Mouse (Mus musculus): ENCODE measurements around the gene Drg2.
"Not testable (repeated sequence)": the region's sequence is repeated elsewhere in the genome, so short reads cannot be mapped to it uniquely, and the experiment has no call there.

Drg2 gene

DNA sequence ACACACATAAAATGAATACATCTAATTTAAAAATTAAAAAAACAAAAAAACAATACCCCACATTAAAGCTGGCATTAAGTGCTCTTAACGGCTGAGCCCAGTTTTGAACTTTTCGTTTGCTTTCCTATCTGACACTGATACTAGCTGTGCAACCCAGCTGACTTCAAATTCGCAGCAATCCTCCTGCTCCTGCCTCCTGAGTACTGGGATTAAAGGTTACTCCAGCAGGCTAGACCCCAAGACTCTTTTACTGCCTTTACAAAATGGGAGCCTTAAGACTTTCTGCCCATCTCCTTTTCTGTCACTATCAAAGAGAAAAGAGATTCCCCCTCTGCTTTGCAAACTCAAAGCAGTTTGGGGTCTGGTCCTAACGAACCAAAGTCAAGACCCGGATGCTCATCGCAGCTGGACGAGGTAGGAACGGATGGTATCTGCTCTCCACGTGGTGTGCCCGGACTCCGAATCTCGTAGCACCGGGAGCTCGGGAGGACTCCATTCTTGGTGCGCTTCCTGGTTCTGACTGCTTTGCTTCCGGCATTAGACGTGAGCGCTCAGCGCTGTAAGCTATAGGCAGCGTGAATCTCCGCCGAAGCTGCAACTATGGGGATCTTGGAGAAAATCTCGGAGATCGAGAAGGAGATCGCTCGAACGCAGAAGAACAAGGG is at the start of gene Drg2:
Gene Drg2 (plus strand): TSS at position 512 of the 665 bp plus-strand sequence.
- DNase-seq (ENCODE audit: low read depth): peak; percentile 96

DNA sequence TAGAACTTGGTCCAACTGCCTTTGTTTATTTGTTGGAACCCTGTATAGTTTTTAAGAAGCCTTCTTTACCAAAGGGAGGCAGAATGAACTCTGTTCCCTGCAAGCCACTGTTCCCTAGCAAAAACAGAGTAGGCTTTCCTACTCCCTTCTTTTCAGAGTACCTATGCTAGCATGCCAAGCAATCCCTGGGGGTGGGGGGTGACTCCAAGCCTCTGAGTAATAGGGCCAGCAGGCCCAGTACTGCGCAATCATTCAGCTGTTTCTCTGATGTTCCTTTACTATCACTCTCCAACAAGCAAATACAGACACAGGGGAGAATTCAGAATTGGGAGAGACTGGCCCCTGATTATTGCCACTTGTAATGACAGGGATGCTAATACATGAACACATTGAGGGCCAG is 47.8 kb upstream of the Drg2 start:
- DNase-seq (ENCODE audit: low read depth): peak; percentile 54

DNA sequence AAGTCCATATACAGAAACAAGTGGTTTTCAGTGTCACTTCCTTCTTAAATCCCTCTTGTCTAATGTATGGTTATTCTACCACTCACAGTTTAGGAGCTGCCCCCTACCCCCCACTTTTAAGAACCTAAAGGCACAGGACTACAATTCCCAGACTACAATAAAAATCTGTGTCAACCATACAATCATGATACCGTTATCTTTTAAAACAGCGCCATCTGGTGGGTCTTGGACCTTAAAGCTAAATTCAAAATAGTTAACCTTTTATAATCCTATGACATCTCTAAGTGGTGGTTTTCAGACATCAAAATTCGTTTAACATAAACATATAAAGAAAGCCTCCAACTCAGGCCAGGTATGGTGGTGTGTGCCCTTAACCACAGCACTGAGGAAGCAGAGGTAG is 42.2 kb upstream of the Drg2 start:
- peak; percentile 90 for DNase-seq (ENCODE audit: low read depth)

DNA sequence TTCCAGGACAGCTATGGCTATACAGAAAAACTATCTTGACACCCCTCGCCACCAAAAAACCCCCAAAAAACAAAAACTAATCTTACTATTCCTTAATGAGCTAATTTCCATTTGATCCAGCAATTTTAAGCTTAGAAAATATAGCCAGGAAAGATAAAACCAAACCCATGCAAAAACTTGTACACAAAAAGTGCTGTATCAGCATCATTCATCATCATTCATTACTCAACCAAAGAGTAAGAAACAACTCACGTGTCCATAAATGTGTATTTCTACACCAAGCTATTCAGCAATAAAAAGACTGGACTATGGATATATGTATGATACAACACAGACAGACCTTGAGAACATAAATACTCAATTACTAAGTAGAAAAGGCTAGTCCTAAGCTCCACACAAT is 41.5 kb upstream of the Drg2 start:
- DNase-seq (ENCODE audit: low read depth): no peak

DNA sequence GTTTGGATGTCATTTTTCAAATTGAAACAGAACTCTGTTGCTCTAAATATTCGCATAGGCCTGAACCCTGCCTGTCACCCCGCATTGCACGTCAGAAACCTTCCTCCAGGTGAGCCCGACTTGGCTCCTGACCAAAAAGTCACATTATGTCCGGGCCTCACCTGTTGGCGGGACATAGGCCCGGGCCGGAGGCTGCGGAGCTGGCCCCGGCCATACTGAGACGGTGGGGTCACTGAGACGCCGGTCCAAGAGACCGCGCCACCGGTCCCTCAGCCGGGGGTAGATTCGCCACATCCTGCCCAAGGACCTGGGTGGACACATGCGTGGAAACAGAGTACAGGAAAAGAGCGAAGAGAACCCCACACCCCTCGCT is 37.8 kb upstream of the Drg2 start:
- no peak for DNase-seq (ENCODE audit: low read depth)

DNA sequence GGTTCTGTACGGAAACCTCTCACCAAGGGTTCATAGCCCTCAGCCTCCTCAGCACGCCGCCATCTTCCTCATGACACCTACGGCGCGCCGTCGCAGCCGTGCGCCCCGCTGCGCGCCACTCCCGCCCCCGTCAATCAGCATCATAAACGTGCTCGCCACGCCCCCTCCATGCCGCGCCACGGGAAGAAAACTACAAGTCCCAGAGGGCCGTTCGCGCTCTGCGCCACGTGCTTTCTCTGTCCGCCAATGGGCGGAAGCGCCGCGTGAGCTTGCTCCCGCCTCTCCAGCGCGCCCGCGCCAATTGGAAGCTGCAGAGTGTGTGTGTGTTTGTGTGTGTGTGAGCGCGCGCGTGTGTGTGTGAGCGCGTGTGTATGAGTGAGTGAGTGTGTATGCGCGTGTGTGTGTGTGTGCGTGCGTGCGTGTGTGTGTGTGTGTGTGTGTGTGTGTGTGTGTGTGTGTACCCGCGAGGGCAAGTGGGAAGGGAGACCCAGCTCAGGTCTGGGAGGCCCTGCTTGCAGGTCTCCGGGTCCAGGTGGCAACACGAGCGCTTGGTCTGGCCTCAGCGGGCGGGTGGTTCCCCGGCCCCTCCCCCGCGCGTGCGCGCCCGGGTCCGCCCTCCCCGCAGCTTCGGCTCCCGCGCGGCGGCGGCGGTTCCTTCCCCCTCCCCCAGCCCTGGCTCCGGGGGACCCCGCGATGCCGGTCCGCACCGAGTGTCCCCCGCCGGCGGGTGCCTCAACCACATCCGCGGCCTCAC is 37.3 kb upstream of the Drg2 start, which contains the start of gene Gid4:
Gene Gid4 (plus strand): TSS at position 183 of the 754 bp plus-strand sequence.
- peak; percentile 100 for DNase-seq (ENCODE audit: low read depth)

DNA sequence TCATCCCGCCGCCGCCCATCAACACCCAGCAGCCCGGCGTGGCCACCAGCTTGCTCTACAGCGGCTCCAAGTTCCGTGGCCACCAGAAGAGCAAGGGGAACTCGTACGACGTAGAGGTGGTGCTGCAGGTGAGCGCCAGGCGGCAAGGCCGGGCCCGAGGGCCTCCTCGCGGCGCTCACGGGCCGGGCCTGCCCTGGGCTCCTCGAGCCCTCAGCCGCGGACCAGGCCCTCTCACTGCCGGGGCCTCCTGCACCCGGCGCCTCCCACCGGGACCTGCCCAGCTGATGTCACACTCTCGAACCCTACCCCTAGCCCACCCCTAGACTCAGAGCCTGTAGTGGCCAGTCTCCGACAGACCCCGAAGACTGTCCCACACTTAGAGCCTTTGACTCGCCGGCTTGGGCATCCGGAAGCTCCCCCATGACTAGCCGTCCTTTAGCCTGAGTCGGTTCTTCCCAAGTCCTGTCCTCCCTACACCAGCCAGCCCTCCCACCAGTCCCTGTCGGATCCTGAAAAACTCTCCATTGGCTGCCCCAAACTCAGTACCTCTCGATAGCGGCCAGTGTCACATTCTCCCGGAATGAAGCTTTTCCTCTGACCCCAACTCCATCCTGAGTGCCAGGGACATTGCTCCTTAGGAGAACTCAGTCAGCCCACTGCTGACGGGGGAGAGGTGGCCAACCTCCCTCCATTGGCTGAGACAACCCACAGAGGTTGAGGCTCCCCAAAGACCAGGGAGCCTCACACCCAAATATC is 36.5 kb upstream of the Drg2 start, which contains the start of gene Atpaf2:
Gene Atpaf2 (minus strand): TSS at position 741 of the 756 bp plus-strand sequence.
- peak; percentile 54 for DNase-seq (ENCODE audit: low read depth)

DNA sequence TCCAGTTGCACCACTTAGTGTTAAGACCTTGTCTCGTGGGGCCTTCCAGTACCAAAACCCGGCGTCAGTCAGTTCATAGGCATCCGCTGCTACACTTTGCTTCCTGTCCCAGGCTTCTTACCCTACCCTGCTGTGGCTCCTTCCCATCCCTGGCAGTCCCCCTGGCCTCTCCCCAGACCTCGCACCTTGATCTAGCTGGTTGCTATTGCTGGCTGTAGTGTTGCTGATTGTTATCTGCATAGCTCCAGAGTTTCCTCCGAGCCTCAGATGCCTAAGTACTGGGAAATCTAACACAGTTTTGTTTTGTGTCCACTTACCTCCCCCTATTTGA is 36.0 kb upstream of the Drg2 start:
- DNase-seq (ENCODE audit: low read depth): no peak

DNA sequence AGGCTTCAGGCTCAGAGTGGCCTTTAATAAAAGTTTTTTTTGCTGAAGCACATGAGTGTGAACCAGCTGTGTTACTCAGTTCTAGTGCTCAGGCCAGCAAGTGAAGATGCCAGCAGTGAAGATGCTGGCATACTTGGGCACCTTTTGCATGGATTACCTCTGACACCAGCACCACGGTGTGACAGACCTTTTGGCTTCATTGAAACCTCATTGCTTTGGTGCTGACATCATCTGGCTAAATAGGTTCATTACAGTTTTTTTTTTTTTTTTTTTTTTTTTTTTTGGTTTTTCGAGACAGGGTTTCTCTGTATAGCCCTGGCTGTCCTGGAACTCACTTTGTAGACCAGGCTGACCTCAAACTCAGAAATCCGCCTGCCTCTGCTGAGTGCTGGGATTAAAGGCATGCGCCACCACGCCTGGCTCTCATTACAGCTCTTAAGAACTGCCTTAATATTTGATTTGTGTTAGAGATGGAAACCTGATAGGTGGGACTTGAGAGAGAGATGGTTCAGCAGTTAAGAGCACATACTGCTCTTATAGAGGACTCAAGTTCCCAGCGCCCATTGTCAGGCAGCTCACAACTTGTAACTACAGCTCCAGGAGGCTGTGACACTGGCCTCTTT is 32.2 kb upstream of the Drg2 start:
- DNase-seq (ENCODE audit: low read depth): peak; percentile 25

DNA sequence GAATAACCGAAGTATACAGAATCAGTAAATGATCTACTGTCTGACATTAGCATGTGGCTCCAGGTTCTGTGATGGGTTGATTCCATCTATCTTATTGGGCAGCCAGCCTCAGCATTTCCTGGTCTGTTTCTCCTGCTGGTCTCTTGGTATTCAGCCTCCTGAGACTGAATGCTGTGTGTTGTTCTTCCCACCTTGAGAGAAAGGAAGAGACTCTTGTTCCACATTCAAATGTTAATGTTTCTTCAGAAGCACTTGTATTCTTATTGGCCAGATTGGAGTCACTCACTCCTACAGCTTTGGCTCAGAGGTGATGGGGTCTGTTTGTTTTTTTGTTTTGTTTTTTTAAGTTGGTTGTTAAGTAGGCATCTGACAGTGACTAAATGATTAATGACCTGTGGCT is 31.4 kb upstream of the Drg2 start:
- no peak for DNase-seq (ENCODE audit: low read depth)

DNA sequence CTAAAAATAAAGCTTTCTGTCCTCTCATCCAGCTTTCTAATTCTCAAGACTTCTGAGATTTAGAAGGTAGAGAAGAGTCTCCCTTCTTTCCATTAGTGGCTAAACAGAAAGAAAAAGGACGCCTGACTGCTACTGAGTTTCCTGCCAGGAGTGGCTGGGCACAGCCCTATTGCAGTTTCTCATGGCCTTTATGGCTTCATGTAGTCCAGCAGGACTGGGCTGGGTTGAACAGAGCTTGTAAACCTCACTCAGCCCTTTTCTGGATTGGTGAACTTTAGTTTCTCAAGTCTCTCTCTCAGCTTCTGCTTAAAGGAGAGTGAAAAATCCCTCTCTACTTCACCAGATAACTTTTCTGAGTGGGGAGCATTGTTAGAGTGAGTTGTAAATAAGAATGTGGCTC is 28.0 kb upstream of the Drg2 start:
- no peak for DNase-seq (ENCODE audit: low read depth)

DNA sequence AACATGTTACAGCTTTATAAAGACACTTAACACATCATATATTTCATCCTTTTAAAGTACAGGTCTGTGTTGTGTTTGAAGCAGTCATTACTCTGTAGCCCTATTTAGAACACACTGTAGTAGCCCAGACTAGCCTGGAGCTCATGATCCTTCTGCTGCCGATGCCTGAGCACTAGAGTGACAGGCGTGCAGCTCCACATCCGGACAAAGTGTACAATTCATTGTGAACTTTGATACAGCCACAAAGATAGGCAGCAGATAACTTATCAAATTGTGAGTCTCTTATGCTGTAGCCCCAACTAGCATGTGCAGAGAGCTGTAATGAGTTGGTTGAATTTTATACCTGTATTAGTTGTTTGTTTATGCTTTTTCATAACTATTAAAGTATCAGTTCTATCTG is 26.8 kb upstream of the Drg2 start:
- no peak for DNase-seq (ENCODE audit: low read depth)

DNA sequence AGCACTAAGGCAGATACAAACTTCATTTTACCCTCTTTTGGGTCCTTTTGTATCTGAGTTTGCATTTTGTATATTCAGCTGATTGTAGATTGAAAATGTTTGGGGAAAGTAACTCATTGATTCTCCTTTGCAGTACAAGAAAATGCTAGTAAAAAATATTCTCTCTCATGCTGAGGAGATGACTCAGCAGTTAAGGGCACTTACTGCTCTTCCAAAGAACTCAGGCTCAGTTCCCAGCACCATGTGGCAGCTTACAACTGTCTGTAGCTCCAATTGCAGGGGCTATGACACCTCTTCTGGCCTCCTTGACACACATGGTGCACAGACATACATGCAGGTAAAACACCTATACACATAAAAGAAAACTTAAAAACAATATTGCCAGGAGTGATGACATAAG is 20.9 kb upstream of the Drg2 start:
- DNase-seq (ENCODE audit: low read depth): no peak

DNA sequence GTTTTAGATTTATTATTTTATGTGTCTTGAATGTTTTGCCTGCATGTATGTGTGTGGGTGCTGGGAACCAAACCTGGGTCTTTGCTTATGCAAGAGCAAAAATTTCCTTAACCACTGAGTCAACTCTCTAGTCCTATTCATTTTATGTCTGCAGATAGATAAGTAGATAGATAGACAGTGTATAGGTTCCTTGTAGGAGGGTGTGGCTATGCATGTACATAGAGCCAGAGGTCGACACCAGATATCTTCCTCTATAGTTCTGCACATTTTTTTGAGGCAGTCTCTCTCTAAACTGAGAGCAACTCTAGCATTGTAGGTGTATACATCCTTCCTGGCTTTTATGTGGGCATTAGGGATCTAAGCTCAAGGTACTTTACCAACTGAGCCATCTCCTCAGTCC is 19.3 kb upstream of the Drg2 start:
- DNase-seq (ENCODE audit: low read depth): no peak

DNA sequence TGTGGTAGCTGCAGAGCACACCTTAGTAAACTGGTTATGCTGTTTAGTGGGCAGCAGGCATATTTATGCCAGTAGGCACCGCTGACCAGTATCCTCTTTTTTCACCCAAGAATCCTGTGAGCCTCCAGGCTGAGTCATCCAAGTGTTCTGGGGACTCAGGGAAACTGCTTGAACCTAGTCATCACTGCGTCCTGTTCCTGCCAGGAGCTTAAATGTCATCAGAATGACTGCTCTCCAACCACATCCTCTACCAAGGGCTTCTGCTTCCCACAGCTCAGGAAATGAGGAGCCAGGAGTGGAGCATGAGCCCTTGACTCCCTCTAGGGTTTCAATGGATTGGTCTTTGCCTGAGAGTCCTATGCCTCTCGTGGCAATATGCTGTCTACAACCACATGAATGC is 17.8 kb upstream of the Drg2 start:
- DNase-seq (ENCODE audit: low read depth): peak; percentile 62

DNA sequence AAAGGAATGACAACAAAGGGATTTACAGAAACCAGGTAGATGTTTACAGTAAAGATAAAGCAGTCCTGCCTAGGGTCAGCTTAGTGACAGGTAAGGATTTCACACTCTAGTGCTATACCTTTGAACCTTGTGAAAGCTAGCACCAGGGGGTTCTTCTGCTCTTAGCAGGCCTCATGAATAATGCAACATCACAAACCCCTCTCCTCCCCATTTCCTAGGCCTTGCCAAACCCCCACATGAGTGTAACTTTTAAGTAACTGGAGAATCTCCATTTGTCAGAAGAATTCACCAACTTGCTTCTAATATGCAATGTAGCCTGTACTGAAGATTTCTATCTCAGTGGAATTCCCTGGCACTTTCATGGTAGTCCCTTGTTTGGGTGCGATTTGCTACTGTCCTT is 14.8 kb upstream of the Drg2 start:
- DNase-seq (ENCODE audit: low read depth): not testable (repeated sequence)

DNA sequence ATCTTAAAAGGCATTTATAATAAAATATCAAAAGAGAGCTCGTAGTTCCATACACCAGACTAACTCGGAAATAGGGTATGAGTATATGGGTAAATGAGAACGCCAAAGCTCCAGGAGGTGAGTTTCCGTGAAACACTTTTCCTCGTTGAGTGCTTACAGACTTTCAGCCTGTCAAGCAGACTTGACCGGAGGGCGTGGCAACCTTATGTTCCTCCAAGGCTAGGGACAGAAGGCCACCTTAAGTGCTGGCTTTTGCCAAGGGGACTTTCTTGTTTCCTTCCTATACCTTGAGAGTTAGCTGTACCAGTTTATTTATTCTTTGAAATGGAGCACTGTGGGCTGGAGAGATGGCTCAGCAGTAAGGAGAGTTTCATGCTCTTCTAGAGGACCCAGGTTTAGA is 14.2 kb upstream of the Drg2 start:
- no peak for DNase-seq (ENCODE audit: low read depth)

DNA sequence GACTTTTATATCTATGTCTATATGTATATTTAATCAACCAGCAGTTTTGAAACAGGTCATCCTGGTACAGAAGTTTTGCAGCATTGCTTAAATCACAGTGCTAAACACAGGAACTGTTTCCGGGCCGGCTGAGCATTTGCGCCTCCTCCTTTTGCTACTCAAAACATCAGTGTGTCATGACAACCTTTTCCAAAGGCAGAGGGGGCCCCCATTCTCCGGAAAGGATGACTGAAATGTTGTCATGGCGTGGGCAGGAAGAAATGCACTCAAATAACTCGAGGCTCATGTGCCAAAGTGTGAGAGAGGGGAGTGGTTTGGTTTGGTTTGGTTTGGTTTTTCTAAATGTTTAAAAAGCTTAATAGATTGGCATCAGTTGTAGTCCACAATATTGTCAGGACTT is 11.5 kb upstream of the Drg2 start:
- DNase-seq (ENCODE audit: low read depth): no peak

DNA sequence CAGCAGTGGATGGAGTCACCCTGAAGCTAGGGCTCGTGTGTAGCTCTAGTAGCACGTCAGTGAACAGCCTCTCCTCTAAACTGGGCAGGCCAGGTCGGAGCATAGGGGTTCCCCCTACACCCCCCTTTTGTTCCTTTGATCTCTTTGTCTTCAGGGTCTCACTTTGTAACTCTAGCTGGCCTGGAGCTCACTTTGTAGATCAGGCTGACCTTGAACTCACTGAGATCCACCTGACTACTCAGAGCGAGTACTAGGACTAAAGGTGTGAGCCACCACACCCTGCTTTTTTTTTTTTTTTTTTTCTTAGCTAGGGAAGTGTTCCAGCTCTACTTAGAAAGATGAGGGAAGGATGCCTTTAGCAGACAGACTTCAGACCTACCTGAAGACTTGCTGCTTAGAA is 10.4 kb upstream of the Drg2 start:
- no peak for DNase-seq (ENCODE audit: low read depth)

DNA sequence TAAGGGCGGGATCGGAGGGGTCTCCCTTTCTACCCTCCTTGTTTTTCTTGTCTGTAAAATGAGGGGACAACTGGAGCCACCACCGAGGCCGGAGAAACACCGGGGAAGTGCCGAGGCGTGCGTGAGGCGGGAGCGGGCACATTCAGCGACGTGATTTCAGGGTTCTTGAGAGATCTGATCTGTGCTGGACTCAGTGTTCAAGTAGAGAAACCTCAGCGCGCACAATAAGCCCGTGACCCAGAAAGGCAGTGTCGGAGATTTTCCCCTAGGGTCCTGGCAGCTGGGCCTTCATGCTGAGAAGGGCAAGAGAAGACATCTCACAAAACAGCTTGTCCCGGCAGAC is 325 bp downstream of the Drg2 start:
- no peak for DNase-seq (ENCODE audit: low read depth)

DNA sequence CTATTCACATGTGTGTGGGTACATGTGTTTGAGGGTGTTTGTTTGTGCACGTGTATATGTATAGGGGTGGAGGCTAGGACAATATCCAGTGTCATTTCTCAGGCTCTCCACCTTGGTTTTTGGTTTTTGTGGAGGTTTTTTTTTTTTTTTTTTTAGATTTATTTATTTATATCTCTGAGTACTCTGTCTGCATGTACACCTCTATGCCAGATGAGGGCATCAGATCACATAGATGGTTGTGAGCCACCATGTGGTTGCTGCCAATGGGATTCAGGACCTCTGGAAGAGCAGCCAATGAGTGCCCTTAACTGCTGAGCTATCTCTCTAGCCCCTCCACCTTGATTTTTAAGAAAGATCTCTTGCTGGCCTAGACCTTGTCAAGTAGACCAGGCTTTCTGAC is 3.6 kb downstream of the Drg2 start:
- peak; percentile 54 for DNase-seq (ENCODE audit: low read depth)

DNA sequence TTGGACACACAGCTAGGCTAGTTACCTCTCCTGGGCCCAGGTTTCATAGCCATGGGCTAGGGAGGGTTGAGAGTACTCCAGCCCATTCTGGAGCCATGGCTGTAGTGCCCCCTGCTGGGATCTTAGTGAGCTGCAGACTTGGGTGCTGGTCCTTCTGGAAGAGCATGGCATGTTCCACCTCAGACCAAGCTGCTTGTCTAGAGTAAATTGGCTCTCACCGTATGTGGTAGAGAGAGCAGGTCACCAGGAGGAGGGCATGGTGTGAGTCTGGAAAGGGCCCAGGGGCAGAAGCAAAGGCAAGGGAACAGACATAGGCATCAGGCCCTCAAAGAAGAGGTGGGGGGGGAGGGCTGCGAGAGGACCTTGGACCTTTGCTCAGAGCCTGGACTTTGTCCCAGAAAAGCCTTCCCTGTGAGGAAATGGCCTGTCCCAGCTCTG is 11.6 kb downstream of the Drg2 start:
- DNase-seq (ENCODE audit: low read depth): peak; percentile 73

DNA sequence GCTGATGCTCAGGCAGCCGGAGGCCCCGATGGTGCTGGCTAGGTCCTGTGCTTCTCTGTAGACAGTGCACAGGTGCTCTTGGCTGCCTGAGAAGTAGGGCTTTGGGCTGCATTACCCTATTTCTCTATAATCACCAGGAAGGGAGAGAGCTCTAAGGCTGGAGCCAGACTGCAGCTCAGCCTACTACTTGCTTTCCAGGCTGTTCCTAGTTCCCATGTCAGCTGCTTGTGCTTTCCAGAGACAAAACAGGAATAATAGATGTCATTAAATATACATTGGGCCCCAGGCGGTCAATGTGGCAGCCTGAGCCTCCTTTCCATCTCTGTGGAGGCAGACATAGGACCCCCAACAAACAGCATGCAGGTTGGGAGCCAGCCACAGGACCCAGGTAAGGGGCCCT is 14.6 kb downstream of the Drg2 start, which contains the start of gene Myo15:
Gene Myo15 (plus strand): TSS at position 301 of the 400 bp plus-strand sequence.
- DNase-seq (ENCODE audit: low read depth): no peak
